Mouse (Mus musculus) MEL (cell line): ENCODE results near the gene Vtcn1. TPM values are rescaled to one million over a fixed set of nuclear protein-coding genes. Genes with fewer than 3 reads are reported as not detected.

Source experiments
- DNase-seq: peaks from one replicate; pipeline ENCODE4 v3.0.0; 2011; ENCODE audit warnings: low read depth, low spot score
- H3K27ac ChIP-seq: 2 replicates; pipeline ENCODE4 v1.5.1; 2012; ENCODE audit warnings: low read depth, mild to moderate bottlenecking, control low read depth, low read length, moderate library complexity; ENCODE audit not compliant: control insufficient read depth
- H3K27me3 ChIP-seq, 2 experiments: fragments of 150-350 bp in 1 of 2; sonication (generic) in 1 of 2; 2 replicates each; pipeline ENCODE4 v1.6.1; 2012; ENCODE audit warnings: low read length in 2 of 2, mild to moderate bottlenecking in 2 of 2, improper control_type of control experiment in 1 of 2, moderate library complexity in 1 of 2; ENCODE audit not compliant: insufficient read depth in 2 of 2, control insufficient read depth in 1 of 2
- H3K36me3 ChIP-seq, 2 experiments: 2 replicates each; pipeline ENCODE4 v1.6.1; 2012 to 2014; ENCODE audit warnings: low read length in 2 of 2, improper control_type of control experiment in 1 of 2, inconsistent platforms in 1 of 2, mild to moderate bottlenecking in 1 of 2; ENCODE audit not compliant: insufficient read depth in 2 of 2, control insufficient read depth in 1 of 2
- H3K4me1 ChIP-seq, 2 experiments: fragments of 150-350 bp in 1 of 2; sonication (generic) in 1 of 2; 2 replicates each; pipeline ENCODE4 v1.6.1; 2012; ENCODE audit warnings: low read length in 2 of 2, improper control_type of control experiment in 1 of 2, mild to moderate bottlenecking in 1 of 2; ENCODE audit not compliant: insufficient read depth in 2 of 2, control insufficient read depth in 1 of 2
- H3K4me3 ChIP-seq, 2 experiments: fragments of 150-350 bp in 1 of 2; sonication (generic) in 1 of 2; 2 replicates each; pipeline ENCODE4 v1.5.1; 2012; ENCODE audit warnings: low read depth in 2 of 2, low read length in 2 of 2, mild to moderate bottlenecking in 2 of 2, moderate library complexity in 2 of 2, control low read depth in 1 of 2, improper control_type of control experiment in 1 of 2; ENCODE audit not compliant: control insufficient read depth in 1 of 2, insufficient read depth in 1 of 2
- H3K79me2 ChIP-seq: 2 replicates; pipeline ENCODE4 v1.6.1; 2012; ENCODE audit warnings: mild to moderate bottlenecking, low read length, moderate library complexity; ENCODE audit not compliant: control insufficient read depth, poor library complexity, insufficient read depth
- H3K9ac ChIP-seq: 2 replicates; pipeline ENCODE4 v1.6.1; 2012; ENCODE audit warnings: low read depth, mild to moderate bottlenecking, control low read depth, low read length, moderate library complexity; ENCODE audit not compliant: control insufficient read depth, poor library complexity, severe bottlenecking
- H3K9me3 ChIP-seq: fragments of 150-350 bp; sonication (generic); replicated peaks from 2 replicates; pipeline ENCODE4 v1.6.1; 2012; ENCODE audit warnings: mild to moderate bottlenecking, low read length, improper control_type of control experiment, moderate library complexity; ENCODE audit not compliant: insufficient read depth
- CHD2 ChIP-seq: IDR thresholded peaks from 2 replicates; pipeline ENCODE4 v1.6.1; 2011; ENCODE audit warnings: low read length, improper control_type of control experiment
- CTCF ChIP-seq, 3 experiments: IDR thresholded peaks in 2 of 3; conservative IDR thresholded peaks in 1 of 3; 2 replicates each; pipeline ENCODE4 v1.5.1; 2011 to 2012; ENCODE audit warnings: low read length in 3 of 3, low read depth in 2 of 3, mild to moderate bottlenecking in 2 of 3, improper control_type of control experiment in 1 of 3, inconsistent platforms in 1 of 3, mixed read lengths in 1 of 3, moderate library complexity in 1 of 3; ENCODE audit not compliant: control insufficient read depth in 1 of 3, insufficient read depth in 1 of 3, poor library complexity in 1 of 3, severe bottlenecking in 1 of 3
- ELF1 ChIP-seq: IDR thresholded peaks from 2 replicates; pipeline ENCODE4 v1.6.1; 2014; ENCODE audit warnings: low read depth, mild to moderate bottlenecking, inconsistent platforms, low read length, improper control_type of control experiment, moderate library complexity
- ETS1 ChIP-seq: IDR thresholded peaks from 2 replicates; pipeline ENCODE4 v1.6.1; 2012; ENCODE audit warnings: low read depth, mild to moderate bottlenecking, inconsistent platforms, low read length, improper control_type of control experiment, moderate library complexity
- HCFC1 ChIP-seq: IDR thresholded peaks from 2 replicates; pipeline ENCODE4 v1.6.1; 2012; ENCODE audit warnings: low read depth, mild to moderate bottlenecking, inconsistent platforms, low read length, improper control_type of control experiment, moderate library complexity
- JUND ChIP-seq: IDR thresholded peaks from 2 replicates; pipeline ENCODE4 v1.6.1; 2011; ENCODE audit warnings: low read depth, mild to moderate bottlenecking, improper control_type of control experiment, low read length
- MAFK ChIP-seq: IDR thresholded peaks from 2 replicates; pipeline ENCODE4 v1.6.1; 2011; ENCODE audit warnings: low read depth, mild to moderate bottlenecking, low read length, improper control_type of control experiment, borderline replicate concordance
- MAX ChIP-seq: IDR thresholded peaks from 2 replicates; pipeline ENCODE4 v1.6.1; 2011; ENCODE audit warnings: low read length, improper control_type of control experiment
- MEF2A ChIP-seq: IDR thresholded peaks from 2 replicates; pipeline ENCODE4 v1.6.1; 2014; ENCODE audit warnings: low read depth, mild to moderate bottlenecking, inconsistent platforms, low read length, improper control_type of control experiment; ENCODE audit not compliant: poor library complexity, insufficient replicate concordance, severe bottlenecking; ENCODE audit errors: extremely low read depth
- MXI1 ChIP-seq: IDR thresholded peaks from 2 replicates; pipeline ENCODE4 v1.6.1; 2011; ENCODE audit warnings: mild to moderate bottlenecking, low read depth, low read length, improper control_type of control experiment
- MYB ChIP-seq: IDR thresholded peaks from 2 replicates; pipeline ENCODE4 v1.6.1; 2011; ENCODE audit warnings: mild to moderate bottlenecking, low read depth, low read length, improper control_type of control experiment
- POLR2A ChIP-seq, 2 experiments: IDR thresholded peaks; 2 replicates each; pipeline ENCODE4 v1.6.1; 2011 to 2012; ENCODE audit warnings: low read length in 2 of 2, mild to moderate bottlenecking in 2 of 2, control low read depth in 1 of 2, improper control_type of control experiment in 1 of 2, low read depth in 1 of 2, moderate library complexity in 1 of 2; ENCODE audit not compliant: control insufficient read depth in 1 of 2, insufficient read depth in 1 of 2, poor library complexity in 1 of 2
- UBTF ChIP-seq: IDR thresholded peaks from 2 replicates; pipeline ENCODE4 v1.6.1; 2012; ENCODE audit warnings: low read depth, mild to moderate bottlenecking, inconsistent platforms, low read length, improper control_type of control experiment, moderate library complexity, borderline replicate concordance; ENCODE audit not compliant: insufficient read depth
- ZMIZ1 ChIP-seq: IDR thresholded peaks from 2 replicates; pipeline ENCODE4 v1.6.1; 2012; ENCODE audit warnings: low read depth, mild to moderate bottlenecking, inconsistent platforms, low read length, improper control_type of control experiment, moderate library complexity
- polyA plus RNA-seq, 2 experiments: library from polyadenylated mRNA; stranded (reverse) in 1 of 2; unstranded in 1 of 2; fragments of >175 nt in 1 of 2; fragments of >200 nt in 1 of 2; gene quantifications; 2 replicates each; pipeline versions ENCODE4 v1.2.1 to v1.2.4; 2012; ENCODE audit warnings: low replicate concordance in 2 of 2, low read depth in 1 of 2; ENCODE audit not compliant: insufficient read length in 2 of 2, insufficient read depth in 1 of 2, missing spikeins in 1 of 2
- total RNA-seq: library from RNA; depleted of rRNA; stranded (reverse); fragments of 300-350 nt; gene quantifications from 2 replicates; pipeline ENCODE4 v1.2.3, GENCODE M21; 2012

Gene Vtcn1
- total and polyA plus RNA-seq, 3 experiments = not detected

DNA sequence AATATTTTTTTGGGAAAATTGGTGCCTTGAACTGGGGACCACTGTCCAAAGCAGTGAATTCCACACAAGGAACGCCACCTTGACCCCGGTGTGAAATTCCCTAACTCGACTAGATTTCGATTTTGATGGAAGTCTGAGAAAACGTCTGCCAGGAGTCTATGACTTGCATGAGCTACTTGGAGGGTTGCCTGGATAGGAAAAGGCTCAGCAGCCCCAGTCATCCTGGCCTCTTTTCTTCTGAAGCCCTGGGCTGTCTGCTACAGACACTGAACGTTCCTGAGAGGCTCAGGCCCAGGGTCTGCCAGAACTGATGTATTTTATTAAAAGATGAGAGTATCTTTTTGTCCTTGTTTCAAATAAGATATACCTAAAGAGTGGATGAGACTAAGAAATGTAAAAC lies 25.2 kb downstream of the Vtcn1 start:
- H3K4me1 ChIP-seq = no peaks in the 10 kb centered on the region

DNA sequence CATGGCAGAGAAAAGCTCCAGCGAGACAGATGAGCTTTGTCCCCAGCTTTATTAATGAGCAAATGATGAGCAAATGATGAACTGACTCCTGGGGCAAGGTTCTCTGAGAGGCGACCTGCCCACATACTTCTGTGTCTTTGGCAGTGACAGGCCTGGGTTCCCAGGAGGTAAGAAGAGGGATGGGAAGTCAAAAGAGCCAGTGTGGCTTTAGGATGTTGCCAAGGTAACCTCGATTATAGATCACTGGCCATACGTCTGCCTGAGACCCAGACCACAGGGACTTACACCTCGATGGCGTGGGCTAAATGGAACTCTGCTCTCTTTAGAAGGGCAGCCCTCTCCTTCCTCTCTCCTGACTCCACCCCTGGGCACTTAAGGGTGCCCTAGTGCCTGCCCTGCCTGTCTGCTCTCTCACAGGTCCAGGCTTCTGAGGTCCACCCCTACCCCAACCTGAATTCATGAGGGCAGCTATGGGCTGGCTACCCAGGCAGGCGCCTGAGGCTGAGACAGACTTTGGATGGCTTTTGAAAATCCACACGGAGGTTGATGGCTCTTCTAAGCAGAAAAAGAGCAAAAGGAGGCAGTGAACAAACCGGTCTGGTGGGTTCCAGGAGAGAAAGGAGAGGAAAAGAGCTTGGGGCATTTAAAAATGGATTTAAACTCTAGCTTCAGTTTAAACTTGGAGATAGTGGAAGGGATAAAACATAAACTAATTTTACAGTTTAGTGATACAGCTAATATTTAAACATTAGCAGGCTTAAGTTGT lies 31.0 kb downstream of the Vtcn1 start:
- Histone ChIP-seq H3K9ac (no peak overlapping the region), H3K27ac (no peak overlapping the region), H3K9me3 (no peaks in the 10 kb centered on the region), H3K36me3 (no peaks in the 10 kb centered on the region), H3K27me3 (peaks cover 0 to 1% of the 10 kb centered on the region in 2 experiments; a peak in 1 of 4 replicates), H3K4me1 (no peaks in the 10 kb centered on the region), H3K79me2 (no peaks in the 10 kb centered on the region), H3K4me3 (no peak overlapping the region)
- no peak for TF ChIP-seq MAX
- TF ChIP-seq JUND = no peak
- no peak for TF ChIP-seq UBTF
- no peak for TF ChIP-seq CHD2
- no peak for TF ChIP-seq ZMIZ1
- no peak for TF ChIP-seq POLR2A (IDR thresholded peaks at IDR 0.05; ENCODE audit: control insufficient read depth in 1 of 2, insufficient read depth in 1 of 2, low read depth in 1 of 2, low read length in 2 of 2, poor library complexity in 1 of 2)
- TF ChIP-seq HCFC1 = no peak
- TF ChIP-seq CTCF (IDR thresholded peaks at IDR 0.05 in 2 of 3, conservative IDR thresholded peaks at IDR 0.05 in 1 of 3; ENCODE audit: control insufficient read depth in 1 of 3, insufficient read depth in 1 of 3, low read depth in 2 of 3, low read length in 3 of 3, poor library complexity in 1 of 3, severe bottlenecking in 1 of 3) = no peak
- no peak for TF ChIP-seq MAFK
- no peak for DNase-seq

More for the DNA sequence above, 25.2 kb downstream of the Vtcn1 start:
- Histone ChIP-seq H3K9ac (no peak overlapping the region), H3K4me3 (no peak overlapping the region), H3K27ac (no peak overlapping the region), H3K79me2 (no peaks in the 10 kb centered on the region), H3K36me3 (no peaks in the 10 kb centered on the region), H3K9me3 (no peaks in the 10 kb centered on the region), H3K27me3 (peaks cover 0 to 1% of the 10 kb centered on the region in 2 experiments; a peak in 1 of 4 replicates)
- TF ChIP-seq ZMIZ1 (no peak), MYB (no peak)
- DNase-seq = no peak

DNA sequence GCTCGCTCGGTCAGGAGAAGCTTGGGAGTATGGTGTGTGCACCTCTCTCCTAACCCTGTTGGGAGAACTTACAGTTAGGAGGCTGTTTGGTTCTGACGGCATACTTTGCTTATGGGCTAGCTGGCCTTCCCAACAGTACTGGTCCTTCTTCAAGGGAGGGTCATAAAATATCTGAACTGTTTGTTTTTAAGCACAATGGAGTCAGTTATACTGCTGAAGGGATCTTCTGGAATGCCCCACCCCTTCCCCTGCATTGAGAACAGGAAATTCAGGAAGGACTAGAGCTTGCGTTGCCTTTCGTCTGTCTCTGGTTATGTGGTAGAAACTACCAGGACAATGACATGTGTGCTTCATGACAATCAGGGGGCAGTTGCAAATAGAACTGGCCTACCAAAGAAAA lies 31.9 kb downstream of the Vtcn1 start:
- no peak overlapping the region for H3K4me3 ChIP-seq
- H3K79me2 ChIP-seq = no peaks in the 10 kb centered on the region
- H3K9me3 ChIP-seq = no peaks in the 10 kb centered on the region
- DNase-seq = no peak
- TF ChIP-seq MXI1 (no peak), ETS1 (no peak), ELF1 (no peak), MEF2A (no peak)
- no peak overlapping the region for H3K9ac ChIP-seq
- peaks cover 0 to 1% of the 10 kb centered on the region in 2 experiments; a peak in 1 of 4 replicates for H3K27me3 ChIP-seq
- no peak overlapping the region for H3K27ac ChIP-seq
- no peaks in the 10 kb centered on the region for H3K4me1 ChIP-seq
- H3K36me3 ChIP-seq = no peaks in the 10 kb centered on the region
